Mouse (Mus musculus): Measurements from ENCODE around the gene Htra2.

The Htra2 gene

GRCm38 (mm10) chr6:83054871-83055431 is at the start of gene Htra2:
Gene Htra2 (minus strand): TSS chr6:83055273.
- DNase-seq (ENCODE audit: extremely low read depth, insufficient read length, low spot score), result no peak

DNA sequence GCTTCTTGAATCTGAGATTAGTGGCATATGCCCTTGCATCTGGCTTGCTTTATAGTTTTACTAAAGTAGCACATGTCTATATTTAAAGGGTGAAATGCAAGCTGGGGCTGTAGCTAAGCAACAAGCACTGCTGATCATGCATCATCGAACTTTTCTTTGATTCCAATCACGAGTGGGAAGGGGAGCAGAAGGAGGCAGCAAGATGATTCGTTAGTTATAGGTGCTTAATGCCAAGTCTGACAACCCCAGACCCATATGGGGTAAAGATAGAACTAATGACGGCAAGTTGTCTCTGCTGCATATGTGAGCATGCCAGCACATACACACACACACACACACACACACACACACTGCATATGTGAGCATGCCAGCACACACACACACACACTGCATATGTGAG is 49.1 kb upstream of the Htra2 start:
- no peak for DNase-seq (ENCODE audit: extremely low read depth, insufficient read length, low spot score)

DNA sequence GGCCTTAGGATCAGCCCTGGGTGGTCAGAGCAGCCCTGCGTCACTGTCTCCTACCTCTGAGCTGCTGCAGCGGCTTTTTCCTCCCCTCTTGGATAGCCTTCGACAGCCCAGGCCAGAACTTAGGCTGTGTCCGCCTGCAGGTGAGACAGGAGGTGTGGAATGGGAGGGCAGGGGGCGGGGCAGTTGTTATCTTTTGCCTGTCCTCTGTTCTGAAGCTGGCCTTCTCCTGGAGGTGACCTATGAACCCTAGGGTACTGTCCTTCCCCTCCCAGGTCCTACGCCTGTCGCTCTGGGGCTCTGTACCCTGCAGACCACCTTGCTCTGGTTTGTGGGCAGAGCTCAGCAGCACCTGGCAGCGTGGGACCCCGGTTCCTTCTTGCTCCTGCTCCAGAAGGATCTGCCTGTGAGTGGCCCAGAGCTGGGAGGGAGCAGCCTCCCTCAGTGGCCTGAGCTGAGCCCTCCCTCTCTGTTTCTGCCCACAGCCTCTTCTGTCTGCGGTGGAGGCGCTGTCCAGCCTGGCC is 48.1 kb upstream of the Htra2 start:
- DNase-seq (ENCODE audit: extremely low read depth, insufficient read length, low spot score), result no peak

DNA sequence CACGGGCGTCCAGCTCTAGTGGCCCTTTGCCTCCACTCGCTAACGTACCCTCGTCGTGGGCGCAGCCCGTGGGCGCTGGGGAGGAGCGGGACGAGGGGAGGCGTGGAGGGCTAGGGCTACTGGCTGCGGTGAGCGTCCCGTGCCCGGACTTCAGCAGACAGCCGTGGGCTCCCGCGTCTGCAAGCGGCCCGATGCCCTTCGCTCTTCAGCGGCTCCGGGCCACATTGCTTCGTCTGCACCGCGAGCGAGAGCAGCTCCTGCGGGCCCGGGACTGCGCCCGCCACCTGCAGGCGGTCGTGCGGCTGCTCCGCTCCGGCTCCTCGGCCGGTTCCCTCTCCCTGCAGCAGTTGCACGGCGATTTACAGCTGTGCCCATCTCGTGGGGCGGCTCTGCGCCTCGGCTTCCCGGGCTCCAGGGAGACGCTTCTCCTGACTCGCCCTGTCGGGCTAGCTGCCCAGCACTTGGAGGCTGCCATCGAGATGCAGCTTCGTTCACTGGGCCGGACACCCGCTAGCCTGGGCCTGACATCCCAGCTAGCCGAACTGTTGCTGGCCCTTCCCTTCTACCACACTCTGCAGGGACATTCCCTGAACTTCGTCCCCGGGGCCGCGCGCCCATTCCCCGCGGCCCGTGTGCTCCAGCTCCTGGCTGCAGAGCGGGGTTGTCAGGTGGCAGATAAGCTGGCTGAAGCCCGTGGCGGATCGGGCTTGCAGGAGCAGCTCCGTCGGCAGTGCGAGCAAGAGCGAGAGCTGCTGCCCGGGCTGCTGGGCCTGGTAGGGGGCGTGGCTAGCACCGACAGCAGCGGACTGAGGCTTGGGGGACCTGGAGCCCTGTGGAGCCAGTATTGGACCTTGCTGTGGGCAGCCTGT is 46.8 kb upstream of the Htra2 start:
- peak; percentile 85 for DNase-seq (ENCODE audit: extremely low read depth, insufficient read length, low spot score)

DNA sequence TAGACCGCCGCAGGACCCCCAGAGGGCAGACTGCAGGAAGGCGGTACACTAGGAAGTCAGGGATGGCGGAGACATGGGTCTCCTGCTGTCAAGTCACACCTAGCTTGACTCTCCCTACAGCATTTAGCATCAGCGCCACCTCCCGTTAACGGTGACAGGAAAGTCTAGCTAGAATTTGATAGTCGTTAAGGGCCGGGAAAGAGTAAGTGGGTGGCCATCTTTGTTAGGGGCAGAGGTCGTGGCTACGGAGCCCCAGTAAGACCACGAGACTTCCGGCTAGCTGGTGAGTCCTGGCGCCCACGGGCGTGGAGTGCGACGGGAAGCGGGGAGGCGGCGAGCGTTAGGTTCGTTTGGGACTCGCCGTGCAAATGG is 46.2 kb upstream of the Htra2 start, which contains the start of the genes Ccdc142 and Gm42688:
Gene Ccdc142, plus strand, starts transcription at position 286 of the 372 bp plus-strand sequence.
Gene Gm42688, plus strand, starts transcription at position 302 of the 372 bp plus-strand sequence.
- no peak for DNase-seq (ENCODE audit: extremely low read depth, insufficient read length, low spot score)

DNA sequence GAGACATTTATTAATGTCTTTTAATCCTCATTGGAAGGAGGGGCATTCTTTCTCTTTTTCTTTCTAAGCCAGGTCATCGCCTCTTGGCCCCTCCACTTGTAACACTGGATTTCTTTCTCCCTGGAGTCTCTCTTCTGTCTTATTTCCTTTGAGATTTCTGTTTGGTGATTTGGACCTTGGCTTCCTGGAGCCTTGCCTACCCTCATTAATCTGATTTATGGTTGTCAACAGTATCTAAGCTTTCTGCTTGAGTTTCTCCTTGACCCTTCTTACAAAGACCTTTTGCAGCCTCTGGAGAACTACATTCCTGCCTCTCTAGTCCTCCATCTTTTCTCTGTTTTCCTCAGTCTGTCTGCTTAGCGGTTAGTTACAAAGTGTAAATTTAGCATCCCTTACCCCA is 43.3 kb upstream of the Htra2 start:
- no peak for DNase-seq (ENCODE audit: extremely low read depth, insufficient read length, low spot score)

DNA sequence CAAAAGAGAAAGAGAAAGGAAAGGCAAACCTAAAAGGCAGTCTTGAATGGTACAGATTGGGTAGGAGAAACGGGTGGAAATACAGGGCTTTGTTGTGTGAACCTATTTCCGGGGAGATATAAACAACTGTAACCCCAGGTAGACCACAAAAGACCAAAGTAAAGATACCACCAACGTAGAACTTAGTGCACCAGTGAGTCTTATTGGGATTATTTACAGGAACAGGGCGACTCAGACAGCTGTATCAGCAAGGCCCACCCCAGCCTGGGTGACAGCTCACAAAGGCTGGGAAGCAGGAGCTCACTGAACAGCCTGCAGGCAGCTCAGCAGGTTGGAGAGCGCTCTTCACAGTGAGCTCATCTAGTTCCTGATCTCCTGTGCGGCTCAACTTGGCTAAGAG is 40.9 kb upstream of the Htra2 start:
- DNase-seq (ENCODE audit: extremely low read depth, insufficient read length, low spot score), result no peak

DNA sequence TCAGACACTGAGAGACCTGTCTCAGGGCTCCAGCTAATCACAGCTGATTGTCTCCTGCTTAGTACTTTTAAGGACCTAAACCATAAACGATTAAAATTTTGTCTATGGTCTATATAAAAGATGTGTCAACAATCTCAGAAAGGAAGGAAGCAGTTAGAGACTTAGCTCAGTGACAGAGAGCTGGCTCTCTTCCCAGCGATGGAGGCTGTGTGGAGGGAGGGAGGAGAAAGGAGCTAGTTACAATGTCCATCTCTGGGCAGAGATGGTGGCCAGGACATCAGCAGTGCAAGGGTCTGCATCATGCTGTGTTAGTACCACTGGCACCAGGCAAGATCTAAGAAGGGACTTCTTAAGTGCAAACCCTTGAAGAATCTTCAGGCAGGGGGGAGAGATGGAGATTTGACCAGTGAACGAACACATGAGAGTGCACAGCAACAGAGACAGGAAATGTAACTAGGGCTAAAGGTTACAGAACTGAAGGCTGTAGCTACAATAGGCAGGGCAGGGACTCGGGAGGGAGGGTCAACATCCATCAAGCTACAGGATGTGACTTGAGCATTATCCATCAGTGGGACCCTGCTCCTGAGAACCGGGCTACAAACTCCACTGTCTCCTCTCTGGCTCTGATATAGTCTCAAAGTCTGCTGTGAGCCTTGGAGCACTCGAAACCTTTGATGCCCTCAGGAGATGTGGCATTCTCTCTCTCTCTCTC is 37.5 kb upstream of the Htra2 start:
- DNase-seq (ENCODE audit: extremely low read depth, insufficient read length, low spot score), result no peak

DNA sequence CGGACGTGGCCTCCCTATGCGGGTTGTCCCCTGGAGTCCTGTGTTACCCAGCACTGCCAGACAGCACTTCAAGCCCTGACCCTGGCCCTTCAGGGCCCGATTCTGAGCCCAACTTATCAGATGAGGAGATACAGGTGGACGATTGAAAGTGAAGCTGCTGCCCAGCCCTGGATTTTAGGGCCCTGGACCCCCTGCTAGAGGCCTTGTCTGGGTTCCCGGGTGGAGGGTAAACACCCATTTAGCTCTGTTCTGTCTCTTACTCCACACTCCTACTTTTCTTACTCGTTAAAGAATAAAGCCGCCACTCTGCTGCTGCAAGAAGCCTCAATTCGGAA is 32.8 kb upstream of the Htra2 start:
- no peak for DNase-seq (ENCODE audit: extremely low read depth, insufficient read length, low spot score)

DNA sequence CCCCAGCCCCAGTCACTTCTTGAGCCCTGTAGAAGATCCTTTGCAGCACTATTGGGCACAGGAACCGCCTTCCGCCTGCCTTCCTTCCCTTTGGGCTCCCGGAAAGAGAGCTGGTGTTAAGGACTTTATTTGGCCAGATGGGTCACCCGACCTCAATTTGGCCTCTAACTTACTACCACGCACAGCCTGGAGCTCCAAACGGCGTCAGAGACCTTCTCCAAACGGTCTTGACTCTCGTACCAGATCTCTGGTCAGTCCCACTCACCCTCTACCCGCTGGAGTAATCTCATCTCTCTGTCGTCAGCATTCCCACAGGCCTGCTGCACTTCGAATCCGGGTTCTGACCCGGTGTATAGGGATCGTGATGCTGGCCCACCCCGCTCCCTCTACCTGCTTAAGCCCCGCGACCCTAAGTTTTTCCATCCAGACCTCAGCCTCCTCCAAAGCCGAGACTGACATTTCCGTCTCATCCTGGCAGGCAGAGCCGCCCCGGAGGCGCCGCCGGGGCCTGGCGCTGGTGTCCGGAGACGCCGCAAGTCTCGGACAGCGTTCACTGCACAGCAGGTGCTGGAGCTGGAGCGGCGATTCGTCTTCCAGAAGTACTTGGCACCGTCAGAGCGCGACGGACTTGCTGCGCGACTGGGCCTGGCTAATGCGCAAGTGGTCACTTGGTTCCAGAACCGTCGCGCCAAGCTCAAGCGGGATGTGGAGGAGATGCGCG is 32.3 kb upstream of the Htra2 start:
- no peak for DNase-seq (ENCODE audit: extremely low read depth, insufficient read length, low spot score)

- no peak for DNase-seq (ENCODE audit: extremely low read depth, insufficient read length, low spot score)
Observed at GRCm38 (mm10) chr6:83086121-83087035, 31.3 kb upstream of the Htra2 start, which contains the start of gene Lbx2. Gene Lbx2 (plus strand): TSS chr6:83086367.

GRCm38 (mm10) chr6:83084477-83084876 is 29.4 kb upstream of the Htra2 start:
- DNase-seq (ENCODE audit: extremely low read depth, insufficient read length, low spot score), result no peak

- no peak for DNase-seq (ENCODE audit: extremely low read depth, insufficient read length, low spot score)
Observed at GRCm38 (mm10) chr6:83083497-83083896, 28.4 kb upstream of the Htra2 start.

GRCm38 (mm10) chr6:83080210-83080609 is 25.1 kb upstream of the Htra2 start:
- DNase-seq (ENCODE audit: extremely low read depth, insufficient read length, low spot score), result no peak

- peak; percentile 96 for DNase-seq (ENCODE audit: extremely low read depth, insufficient read length, low spot score)
Observed at GRCm38 (mm10) chr6:83078324-83078858, 23.3 kb upstream of the Htra2 start.

DNA sequence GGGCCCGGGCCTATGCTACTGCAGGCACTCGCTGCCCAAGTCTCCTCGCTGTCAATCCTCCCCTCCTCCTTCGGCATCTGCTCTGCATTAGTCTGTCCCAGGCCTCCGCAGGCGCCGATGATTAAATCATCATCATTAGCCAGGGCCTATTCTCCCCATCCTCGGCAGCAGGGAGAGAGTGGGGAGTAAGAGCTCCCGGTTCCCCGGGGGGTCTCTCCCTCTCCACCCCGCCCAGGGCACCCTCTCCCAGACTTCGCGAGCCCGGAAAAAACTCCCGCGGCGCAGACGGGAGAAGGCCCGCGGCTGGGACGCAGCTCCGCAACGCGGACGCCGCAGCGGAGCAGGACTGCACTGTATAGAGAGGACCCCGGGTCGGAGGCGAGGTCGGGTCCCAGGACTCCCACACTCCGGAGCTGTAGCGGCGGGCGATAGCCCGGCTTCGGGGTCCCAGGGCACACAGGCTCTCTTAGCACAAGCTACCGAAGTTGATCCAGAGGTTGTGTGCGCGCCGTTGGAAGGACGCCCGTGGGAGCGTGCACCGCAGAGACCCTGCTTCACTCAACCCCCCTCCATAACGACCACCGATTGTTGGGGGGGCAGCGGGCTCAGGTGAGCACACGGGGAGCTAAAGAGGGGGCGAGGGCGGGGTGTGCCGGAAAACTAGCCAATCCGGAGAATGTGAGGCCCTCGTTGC is 22.7 kb upstream of the Htra2 start, which contains the start of gene Pcgf1:
Gene Pcgf1, plus strand, starts transcription at position 240 of the 694 bp plus-strand sequence.
- no peak for DNase-seq (ENCODE audit: extremely low read depth, insufficient read length, low spot score)

DNA sequence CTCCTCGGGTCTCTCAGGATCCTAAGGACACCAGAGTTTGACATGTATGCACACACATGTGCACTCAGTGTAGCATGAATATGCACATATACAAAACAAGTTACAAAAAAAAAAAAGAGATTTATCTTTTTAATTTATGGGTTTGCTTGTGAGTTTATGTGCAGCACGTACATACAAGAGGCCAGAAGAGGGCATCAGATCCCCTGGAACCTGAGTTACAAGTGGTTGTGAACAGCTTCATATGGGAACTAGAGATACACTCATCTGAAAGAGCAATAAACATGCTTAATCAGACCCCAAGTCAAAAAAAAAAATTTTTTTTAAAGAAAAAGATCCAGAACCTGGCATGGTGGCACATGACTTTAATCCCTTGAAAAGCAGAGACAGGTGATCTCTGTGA is 19.9 kb upstream of the Htra2 start:
- DNase-seq (ENCODE audit: extremely low read depth, insufficient read length, low spot score), result no peak

DNA sequence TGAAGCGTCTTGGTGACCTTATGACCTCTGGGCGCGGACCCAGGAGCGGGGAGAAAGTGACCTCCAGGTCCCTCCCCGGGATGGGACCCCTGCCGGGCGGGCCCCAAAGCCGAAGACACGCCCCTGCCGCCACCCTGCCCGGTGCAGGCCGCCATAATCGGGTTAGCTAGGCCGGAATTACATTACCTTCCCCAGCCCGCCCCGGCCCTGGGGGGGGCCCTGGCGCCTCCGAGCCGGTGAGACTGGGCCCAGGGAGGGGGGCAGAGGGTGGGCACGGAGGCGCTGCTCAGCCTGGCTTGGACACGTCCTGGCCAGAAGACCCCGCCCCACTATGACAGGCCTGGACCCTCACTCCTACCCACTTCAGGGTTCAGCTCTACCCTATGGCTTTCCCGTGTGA is 16.1 kb upstream of the Htra2 start:
- no peak for DNase-seq (ENCODE audit: extremely low read depth, insufficient read length, low spot score)
